Mouse (Mus musculus): Measurements from ENCODE around the gene Lsamp. TPM values are rescaled to one million over a fixed set of nuclear protein-coding genes. Genes with fewer than 3 reads are reported as not detected.

The Lsamp gene
- total and polyA plus RNA-seq, 3 experiments, result 0.97 to 2.3 (median 1.1) TPM

GRCm38 (mm10) chr16:40008800-40009199, 24.6 kb downstream of the Lsamp start:
- TF ChIP-seq EP300 (IDR thresholded peaks at IDR 0.05; ENCODE audit: insufficient read depth, low read depth, low read length), result no peak
- no peak overlapping the region for H3K27ac ChIP-seq
- no peaks in the 10 kb centered on the region for H3K27me3 ChIP-seq (ENCODE audit: control insufficient read depth, insufficient read depth, low read length)
- no peaks in the 10 kb centered on the region for H3K36me3 ChIP-seq (ENCODE audit: control insufficient read depth, insufficient read depth, low read length)
- H3K9ac ChIP-seq (ENCODE audit: low read depth, low read length), result no peak overlapping the region
- no peak overlapping the region for H3K4me3 ChIP-seq
- intact Hi-C loops (cut with DNase I), result no loop called here
- DNase-seq, result no peak
- H3K4me1 ChIP-seq (ENCODE audit: control insufficient read depth, insufficient read depth, low read length), result no peaks in the 10 kb centered on the region
- WGBS, result 33% methylated on average over 2 of the region's 2 CpGs
- H3K79me2 ChIP-seq (replicated peaks; ENCODE audit: control insufficient read depth, insufficient read depth, low read length), result no peaks in the 10 kb centered on the region

GRCm38 (mm10) chr16:40011106-40011505, 26.9 kb downstream of the Lsamp start:
- no peak overlapping the region for H3K27ac ChIP-seq
- H3K4me1 ChIP-seq (ENCODE audit: control insufficient read depth, insufficient read depth, low read length), result no peaks in the 10 kb centered on the region
- TF ChIP-seq POLR2A (IDR thresholded peaks at IDR 0.05; ENCODE audit: insufficient read depth, low read depth, low read length), result no peak
- TF ChIP-seq EP300 (IDR thresholded peaks at IDR 0.05; ENCODE audit: insufficient read depth, low read depth, low read length), result no peak
- TF ChIP-seq CTCF (IDR thresholded peaks at IDR 0.05), result no peak
- H3K4me3 ChIP-seq, result no peak overlapping the region
- no peak overlapping the region for H3K9ac ChIP-seq (ENCODE audit: low read depth, low read length)
- no peaks in the 10 kb centered on the region for H3K79me2 ChIP-seq (replicated peaks; ENCODE audit: control insufficient read depth, insufficient read depth, low read length)
- DNase-seq, result no peak
- WGBS, result 39% methylated on average over 1 of the region's 1 CpGs
- intact Hi-C loops (cut with DNase I), result no loop called here
- no peaks in the 10 kb centered on the region for H3K27me3 ChIP-seq (ENCODE audit: control insufficient read depth, insufficient read depth, low read length)
- no peaks in the 10 kb centered on the region for H3K36me3 ChIP-seq (ENCODE audit: control insufficient read depth, insufficient read depth, low read length)

GRCm38 (mm10) chr16:40022611-40023010, 38.5 kb downstream of the Lsamp start:
- H3K27ac ChIP-seq, result no peak overlapping the region
- no peak overlapping the region for H3K4me3 ChIP-seq
- no peaks in the 10 kb centered on the region for H3K27me3 ChIP-seq (ENCODE audit: control insufficient read depth, insufficient read depth, low read length)
- no peaks in the 10 kb centered on the region for H3K4me1 ChIP-seq (ENCODE audit: control insufficient read depth, insufficient read depth, low read length)
- no peak for TF ChIP-seq CTCF (IDR thresholded peaks at IDR 0.05)
- TF ChIP-seq EP300 (IDR thresholded peaks at IDR 0.05; ENCODE audit: insufficient read depth, low read depth, low read length), result no peak
- no peak for TF ChIP-seq POLR2A (IDR thresholded peaks at IDR 0.05; ENCODE audit: insufficient read depth, low read depth, low read length)
- intact Hi-C loops (cut with DNase I), result no loop called here
- no peaks in the 10 kb centered on the region for H3K36me3 ChIP-seq (ENCODE audit: control insufficient read depth, insufficient read depth, low read length)
- WGBS, result 74% methylated on average over 3 of the region's 3 CpGs
- no peak for DNase-seq
- H3K79me2 ChIP-seq (replicated peaks; ENCODE audit: control insufficient read depth, insufficient read depth, low read length), result no peaks in the 10 kb centered on the region
- no peak overlapping the region for H3K9ac ChIP-seq (ENCODE audit: low read depth, low read length)

- Histone ChIP-seq H3K27ac (no peak overlapping the region), H3K4me1 (ENCODE audit: control insufficient read depth, insufficient read depth, low read length) (no peaks in the 10 kb centered on the region), H3K36me3 (ENCODE audit: control insufficient read depth, insufficient read depth, low read length) (no peaks in the 10 kb centered on the region), H3K79me2 (replicated peaks; ENCODE audit: control insufficient read depth, insufficient read depth, low read length) (no peaks in the 10 kb centered on the region), H3K27me3 (ENCODE audit: control insufficient read depth, insufficient read depth, low read length) (no peaks in the 10 kb centered on the region), H3K4me3 (no peak overlapping the region), H3K9ac (ENCODE audit: low read depth, low read length) (no peak overlapping the region)
- 80% methylated on average over 1 of the region's 1 CpGs for WGBS
- TF ChIP-seq EP300 (IDR thresholded peaks at IDR 0.05; ENCODE audit: insufficient read depth, low read depth, low read length) (no peak), POLR2A (IDR thresholded peaks at IDR 0.05; ENCODE audit: insufficient read depth, low read depth, low read length) (no peak), CTCF (IDR thresholded peaks at IDR 0.05) (no peak)
- no peak for DNase-seq
- intact Hi-C loops (cut with DNase I), result no loop called here
These were observed 52.6 kb downstream of the Lsamp start for GRCm38 (mm10) chr16:40036719-40037118.

GRCm38 (mm10) chr16:40059546-40059945, 75.4 kb downstream of the Lsamp start:
- Histone ChIP-seq H3K9ac (ENCODE audit: low read depth, low read length) (no peak overlapping the region), H3K27me3 (ENCODE audit: control insufficient read depth, insufficient read depth, low read length) (no peaks in the 10 kb centered on the region), H3K79me2 (replicated peaks; ENCODE audit: control insufficient read depth, insufficient read depth, low read length) (no peaks in the 10 kb centered on the region), H3K36me3 (ENCODE audit: control insufficient read depth, insufficient read depth, low read length) (no peaks in the 10 kb centered on the region), H3K27ac (no peak overlapping the region), H3K4me1 (ENCODE audit: control insufficient read depth, insufficient read depth, low read length) (no peaks in the 10 kb centered on the region), H3K4me3 (no peak overlapping the region)
- 48% methylated on average over 2 of the region's 2 CpGs for WGBS
- intact Hi-C loops (cut with DNase I), result no loop called here
- no peak for DNase-seq
- TF ChIP-seq POLR2A (IDR thresholded peaks at IDR 0.05; ENCODE audit: insufficient read depth, low read depth, low read length) (no peak), CTCF (IDR thresholded peaks at IDR 0.05) (no peak), EP300 (IDR thresholded peaks at IDR 0.05; ENCODE audit: insufficient read depth, low read depth, low read length) (no peak)

GRCm38 (mm10) chr16:40059968-40060367, 75.8 kb downstream of the Lsamp start:
- H3K36me3 ChIP-seq (ENCODE audit: control insufficient read depth, insufficient read depth, low read length), result no peaks in the 10 kb centered on the region
- no peaks in the 10 kb centered on the region for H3K4me1 ChIP-seq (ENCODE audit: control insufficient read depth, insufficient read depth, low read length)
- no peak overlapping the region for H3K4me3 ChIP-seq
- no peaks in the 10 kb centered on the region for H3K79me2 ChIP-seq (replicated peaks; ENCODE audit: control insufficient read depth, insufficient read depth, low read length)
- H3K27me3 ChIP-seq (ENCODE audit: control insufficient read depth, insufficient read depth, low read length), result no peaks in the 10 kb centered on the region
- 53% methylated on average over 1 of the region's 1 CpGs for WGBS
- intact Hi-C loops (cut with DNase I), result no loop called here
- H3K9ac ChIP-seq (ENCODE audit: low read depth, low read length), result no peak overlapping the region
- no peak overlapping the region for H3K27ac ChIP-seq
- DNase-seq, result no peak
- TF ChIP-seq EP300 (IDR thresholded peaks at IDR 0.05; ENCODE audit: insufficient read depth, low read depth, low read length) (no peak), POLR2A (IDR thresholded peaks at IDR 0.05; ENCODE audit: insufficient read depth, low read depth, low read length) (no peak), CTCF (IDR thresholded peaks at IDR 0.05) (no peak)
